In the genomic region with DNA sequence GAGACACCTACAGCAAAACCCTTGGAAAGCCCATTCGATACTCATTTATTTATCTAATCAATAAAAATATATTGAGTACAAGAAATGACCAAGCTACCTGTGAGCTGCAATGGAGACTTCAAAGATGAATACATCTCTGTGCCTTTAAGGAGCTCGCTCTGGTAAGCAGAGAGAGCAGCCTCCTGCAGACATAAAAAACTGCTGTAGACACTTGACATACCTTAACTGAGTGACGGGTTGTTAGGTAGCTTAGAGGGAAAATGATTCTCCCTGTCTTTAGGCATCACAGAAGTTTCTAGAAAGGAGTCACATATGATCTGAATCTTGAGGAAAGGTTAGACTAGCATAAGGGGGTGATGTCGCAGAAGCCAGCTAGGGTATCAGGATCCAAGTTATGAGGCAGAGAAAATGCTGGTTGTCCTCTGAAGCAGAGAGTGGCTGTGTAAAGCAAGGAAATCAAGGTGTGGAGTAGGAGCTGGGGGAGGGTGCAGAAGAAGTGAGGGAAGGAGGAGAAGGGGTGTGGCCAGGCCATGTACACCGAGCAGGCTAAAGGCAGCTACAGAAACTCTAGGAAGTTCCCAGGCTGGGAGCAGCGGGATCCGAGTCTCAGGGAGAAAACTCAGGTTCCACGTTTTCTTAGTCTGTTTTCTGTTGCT, we compare ENCODE assay signal across 25 mouse cellular contexts.
DNase-seq lines count a peak whose midpoint lies in the region; ATAC-seq and TF ChIP-seq lines count a peak whose summit lies in the region.
"Had no signal": no experiment of that assay in that cellular context is flagged by ENCODE, and none has a peak within 500 bp of the region (broad histone marks: within the 10 kb centered on the region; RNA-seq: fewer than 3 reads in every experiment).

No protein-coding gene starts in this region.

- WGBS in lung, embryonic 16.5 days = 33% methylated on average over 8 of the region's 8 CpGs
- 37% methylated on average over 8 of the region's 8 CpGs for WGBS in intestine, embryonic 14.5 days
- 26% methylated on average over 8 of the region's 8 CpGs for WGBS in intestine, postnatal 0 days

- no peaks in the 10 kb centered on the region for H3K36me3 ChIP-seq in lung, embryonic 16.5 days (ENCODE audit: control insufficient read depth, insufficient read depth, low read length)
- no peaks in the 10 kb centered on the region for H3K36me3 ChIP-seq in intestine, embryonic 14.5 days (ENCODE audit: control insufficient read depth, insufficient read depth, low read length)
- no peaks in the 10 kb centered on the region for H3K36me3 ChIP-seq in intestine, postnatal 0 days (ENCODE audit: control insufficient read depth, insufficient read depth)
- H3K36me3 ChIP-seq: embryonic facial prominence, embryonic 13.5 days; hindbrain, embryonic 10.5 days; hindbrain, embryonic 15.5 days; limb, embryonic 13.5 days; liver, embryonic 12.5 days; midbrain, embryonic 12.5 days had no signal

- H3K4me2 ChIP-seq in lung, embryonic 16.5 days (ENCODE audit: low read depth, low read length) = peak overlapping the region; percentile 37; the same call in 1 of the 2 replicates
- H3K4me2 ChIP-seq in intestine, embryonic 14.5 days (ENCODE audit: low read length) = peak overlapping the region; percentile 13; the same call in 1 of the 2 replicates
- no peak overlapping the region for H3K4me2 ChIP-seq in intestine, postnatal 0 days (replicated peaks; ENCODE audit: low read depth)
- H3K4me2 ChIP-seq: embryonic facial prominence, embryonic 13.5 days; hindbrain, embryonic 15.5 days; limb, embryonic 13.5 days; liver, embryonic 12.5 days; midbrain, embryonic 12.5 days had no signal

- no peaks in the 10 kb centered on the region for H3K27me3 ChIP-seq in lung, embryonic 16.5 days (ENCODE audit: control insufficient read depth, insufficient read depth, low read depth, low read length)
- no peaks in the 10 kb centered on the region for H3K27me3 ChIP-seq in intestine, embryonic 14.5 days (replicated peaks; ENCODE audit: control insufficient read depth, insufficient read depth, low read length)
- H3K27me3 ChIP-seq in intestine, postnatal 0 days (replicated peaks; ENCODE audit: control insufficient read depth, insufficient read depth, low read length) = no peaks in the 10 kb centered on the region
- H3K27me3 ChIP-seq: embryonic facial prominence, embryonic 13.5 days; hindbrain, embryonic 15.5 days; liver, embryonic 12.5 days; midbrain, embryonic 12.5 days had no signal

- H3K9ac ChIP-seq in lung, embryonic 16.5 days (ENCODE audit: low read length) = no peak overlapping the region
- no peak overlapping the region for H3K9ac ChIP-seq in intestine, embryonic 14.5 days (ENCODE audit: low read length)
- no peak overlapping the region for H3K9ac ChIP-seq in intestine, postnatal 0 days (ENCODE audit: low read depth, low read length)
- H3K9ac ChIP-seq: embryonic facial prominence, embryonic 13.5 days; hindbrain, embryonic 15.5 days; limb, embryonic 13.5 days; liver, embryonic 12.5 days; liver, postnatal 0 days; midbrain, embryonic 12.5 days had no signal

- H3K27ac ChIP-seq in lung, embryonic 16.5 days (ENCODE audit: low read length) = peak overlapping the region; percentile 80
- H3K27ac ChIP-seq in intestine, embryonic 14.5 days (ENCODE audit: low read depth) = 0 out of 2 replicates have a peak overlapping the region, but pooled peaks have one; percentile 38
- no peak overlapping the region for H3K27ac ChIP-seq in intestine, postnatal 0 days (ENCODE audit: low read depth, low read length)
- H3K27ac ChIP-seq: embryonic facial prominence, embryonic 13.5 days; hindbrain, embryonic 10.5 days; hindbrain, embryonic 15.5 days; left cerebral cortex, adult 2 months; limb, embryonic 13.5 days; liver, embryonic 12.5 days; midbrain, embryonic 12.5 days had no signal

- H3K9me3 ChIP-seq in lung, embryonic 16.5 days (ENCODE audit: control insufficient read depth, low read length) = no peaks in the 10 kb centered on the region
- no peaks in the 10 kb centered on the region for H3K9me3 ChIP-seq in intestine, embryonic 14.5 days (ENCODE audit: control insufficient read depth, low read length)
- H3K9me3 ChIP-seq in intestine, postnatal 0 days (ENCODE audit: control insufficient read depth) = no peaks in the 10 kb centered on the region
- H3K9me3 ChIP-seq: embryonic facial prominence, embryonic 13.5 days; hindbrain, embryonic 10.5 days; hindbrain, embryonic 15.5 days; limb, embryonic 13.5 days; liver, embryonic 12.5 days; midbrain, embryonic 12.5 days had no signal

- peaks cover 15% of the 10 kb centered on the region for H3K4me1 ChIP-seq in lung, embryonic 16.5 days (replicated peaks; ENCODE audit: control insufficient read depth, insufficient read depth, low read length)
- H3K4me1 ChIP-seq in intestine, embryonic 14.5 days (replicated peaks; ENCODE audit: control insufficient read depth, insufficient read depth, low read length) = no peaks in the 10 kb centered on the region; the same call in 1 of the 2 replicates
- no peaks in the 10 kb centered on the region for H3K4me1 ChIP-seq in intestine, postnatal 0 days (replicated peaks; ENCODE audit: control insufficient read depth, insufficient read depth, low read length)

- no peak overlapping the region for H3K4me3 ChIP-seq in lung, embryonic 16.5 days (ENCODE audit: low read length)
- H3K4me3 ChIP-seq in intestine, embryonic 14.5 days (ENCODE audit: low read depth, low read length) = no peak overlapping the region
- H3K4me3 ChIP-seq in intestine, postnatal 0 days (ENCODE audit: low read depth, low read length) = no peak overlapping the region
- H3K4me3 ChIP-seq: embryonic facial prominence, embryonic 13.5 days; hindbrain, embryonic 10.5 days; hindbrain, embryonic 15.5 days; left cerebral cortex, adult 2 months; limb, embryonic 13.5 days; liver, embryonic 12.5 days; midbrain, embryonic 12.5 days had no signal

- no peak for TF ChIP-seq CTCF in intestine, postnatal 0 days (IDR thresholded peaks at IDR 0.05; ENCODE audit: low read depth)

- no peak for DNase-seq in lung, postnatal 14 days
- peak; percentile 59 for DNase-seq in intestine, embryonic 14.5 days (ENCODE audit: low spot score)
- DNase-seq in yolk sac, embryonic 10.5 days (ENCODE audit: low spot score) = peak; percentile 65
- DNase-seq in neural tube, embryonic 10.5 days (ENCODE audit: extremely low spot score, low spot score) = no peak
- no peak for DNase-seq in heart, adult 11 months
- DNase-seq: adrenal gland, postnatal 25 days; cerebellum, adult 11-12 months; cerebellum, postnatal 10 days; heart, postnatal 14 days; kidney, postnatal 14 days; liver, postnatal 0 days; thymus, adult 2 months; thymus, postnatal 36 days had no signal

- peak; percentile 91 for ATAC-seq in lung, embryonic 16.5 days (ENCODE audit: low read depth)
- ATAC-seq in intestine, embryonic 14.5 days (replicated peaks; ENCODE audit: low FRiP score, low TSS enrichment, low read depth) = peak; percentile 64; the same call in 1 of the 2 replicates
- peak; percentile 54; the same call in 1 of the 2 replicates for ATAC-seq in intestine, postnatal 0 days
- ATAC-seq: CD4-positive, CD25-positive, alpha-beta regulatory T cell, adult 4 months; forebrain, embryonic 16.5 days; inflammation-experienced regulatory T-cells, adult 6 months; liver, embryonic 12.5 days; liver, postnatal 0 days had no signal

Comparison
In these comparisons a context has a peak if more than half of its experiments do, and no peak if none do; other contexts are left out.
1. DNase-seq: peak in intestine, embryonic 14.5 days (single experiment) and yolk sac, embryonic 10.5 days (single experiment); none in lung, postnatal 14 days (single experiment), neural tube, embryonic 10.5 days (single experiment) and heart, adult 11 months (single experiment).
2. Peak in every context shown above with its lines, with median percentiles within 50 percentile points of each other: ATAC-seq.